Mouse (Mus musculus) layer of hippocampus, adult 9-11 months (tissue): ENCODE measurements around the gene Tmem53.

Source experiments
- DNase-seq: peaks from one replicate; pipeline ENCODE4 v3.0.0; 2022

Tmem53 gene

DNA sequence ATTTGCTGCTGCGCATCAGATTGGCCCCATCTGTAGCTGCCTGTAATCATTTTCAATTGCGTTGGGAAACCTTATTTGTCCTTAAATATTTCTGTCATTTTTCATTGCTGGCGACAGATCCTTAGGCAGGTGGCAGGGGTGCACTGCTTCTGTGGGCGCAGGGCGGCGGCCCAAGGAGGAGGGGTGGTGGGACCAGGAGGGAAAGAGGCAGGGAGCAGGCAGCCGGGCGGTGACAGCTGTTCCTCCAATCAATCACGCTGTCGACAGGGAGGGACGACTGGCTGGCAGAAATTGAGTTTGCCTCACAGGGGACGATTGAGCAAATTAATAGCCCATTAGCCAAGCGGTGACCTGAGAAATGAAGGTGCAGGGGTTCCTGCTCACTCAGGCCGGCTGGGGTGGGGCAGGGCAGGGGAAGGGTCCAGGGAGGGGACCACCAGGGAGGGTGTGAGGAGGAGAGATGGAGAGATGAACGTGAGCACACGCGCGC is 66.0 kb downstream of the Tmem53 start:
- DNase-seq: peak; percentile 25
